Mouse (Mus musculus) midbrain, embryonic 11.5 days (tissue): Measurements from ENCODE around the gene Cntnap1. TPM values are rescaled to one million over a fixed set of nuclear protein-coding genes. Genes with fewer than 3 reads are reported as not detected.

Experiments
- ATAC-seq: fragments of 200-750 bp; cut with Nextera tagmentation; 2 replicates; pipeline ENCODE4 v1.8.0; 2017; ENCODE audit warnings: moderate TSS enrichment, moderate library complexity; ENCODE audit not compliant: low FRiP score
- DNase-seq: peaks from one replicate; pipeline ENCODE4 v3.0.0; 2015; ENCODE audit warnings: low spot score; ENCODE audit errors: missing footprints
- H3K27ac ChIP-seq: fragments of 300-500 bp; sonication (generic); 2 replicates; pipeline ENCODE4 v1.5.1; 2014; ENCODE audit warnings: low read depth, low read length
- H3K27me3 ChIP-seq: fragments of 300-500 bp; sonication (generic); 2 replicates; pipeline ENCODE4 v1.6.1; 2014; ENCODE audit warnings: mild to moderate bottlenecking, low read length, moderate library complexity, mixed read lengths; ENCODE audit not compliant: control insufficient read depth, insufficient read depth
- H3K36me3 ChIP-seq: fragments of 300-500 bp; sonication (generic); 2 replicates; pipeline ENCODE4 v1.6.1; 2014; ENCODE audit warnings: mild to moderate bottlenecking, low read length, moderate library complexity, mixed read lengths; ENCODE audit not compliant: control insufficient read depth, insufficient read depth
- H3K4me1 ChIP-seq: fragments of 300-500 bp; sonication (generic); 2 replicates; pipeline ENCODE4 v1.6.1; 2014; ENCODE audit warnings: low read length; ENCODE audit not compliant: control insufficient read depth, insufficient read depth
- H3K4me2 ChIP-seq: fragments of 300-500 bp; sonication (generic); 2 replicates; pipeline ENCODE4 v1.6.1; 2014; ENCODE audit warnings: mild to moderate bottlenecking, moderate library complexity
- H3K4me3 ChIP-seq: fragments of 300-500 bp; sonication (generic); 2 replicates; pipeline ENCODE4 v1.5.1; 2014; ENCODE audit warnings: low read depth, low read length
- H3K9ac ChIP-seq: fragments of 300-500 bp; sonication (generic); 2 replicates; pipeline ENCODE4 v1.6.1; 2014; ENCODE audit warnings: low read length
- H3K9me3 ChIP-seq: fragments of 300-500 bp; sonication (generic); 2 replicates; pipeline ENCODE4 v1.6.1; 2016; ENCODE audit warnings: low read length; ENCODE audit not compliant: control insufficient read depth
- WGBS: fragments of 180-500 bp; shearing (Covaris S2); extraction: QIAGEN DNeasy Blood & Tissue Kit; methylation state at CpG from one replicate; pipeline ENCODE4 v1.1.7; 2014; 5-methylcytosine and 5-hydroxymethylcytosine counted together
- polyA plus RNA-seq: library from polyadenylated mRNA; unstranded; fragments of >200 nt; fragmentation: Nextera tagmentation; extraction: Ambion mirVana; gene quantifications from 2 replicates; pipeline ENCODE4 v1.2.1, GENCODE M21; 2014

The Cntnap1 gene
- polyA plus RNA-seq, 1 experiment from 2014 or later, result 0.30 TPM

DNA sequence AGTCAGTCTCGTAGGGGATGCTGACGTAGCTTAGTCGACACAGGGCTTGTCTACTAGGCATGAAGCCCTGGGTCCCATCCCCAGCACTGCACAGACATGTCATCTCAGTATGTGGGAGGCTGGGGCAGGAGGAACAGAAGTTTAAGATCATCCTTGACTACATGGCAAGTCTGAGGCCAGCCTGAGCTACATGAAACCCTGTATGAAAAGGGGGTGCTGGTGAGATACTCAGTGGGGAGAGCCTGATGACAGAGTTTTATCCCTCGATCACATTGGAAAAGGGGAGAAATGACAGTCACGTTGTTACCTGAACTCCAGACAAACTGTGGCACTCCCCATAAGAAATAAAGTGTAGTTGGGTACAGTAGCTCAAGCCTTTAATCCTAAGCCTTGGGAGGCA, 17.2 kb downstream of the Cntnap1 start:
- Histone ChIP-seq H3K27ac (no peak overlapping the region), H3K4me3 (no peak overlapping the region), H3K9me3 (no peaks in the 10 kb centered on the region), H3K36me3 (no peaks in the 10 kb centered on the region), H3K4me1 (peaks cover 17% of the 10 kb centered on the region), H3K4me2 (no peak overlapping the region), H3K27me3 (no peaks in the 10 kb centered on the region), H3K9ac (no peak overlapping the region)
- WGBS, result 89% methylated on average over 5 of the region's 5 CpGs
- ATAC-seq (no peak), DNase-seq (peak; percentile 54)

DNA sequence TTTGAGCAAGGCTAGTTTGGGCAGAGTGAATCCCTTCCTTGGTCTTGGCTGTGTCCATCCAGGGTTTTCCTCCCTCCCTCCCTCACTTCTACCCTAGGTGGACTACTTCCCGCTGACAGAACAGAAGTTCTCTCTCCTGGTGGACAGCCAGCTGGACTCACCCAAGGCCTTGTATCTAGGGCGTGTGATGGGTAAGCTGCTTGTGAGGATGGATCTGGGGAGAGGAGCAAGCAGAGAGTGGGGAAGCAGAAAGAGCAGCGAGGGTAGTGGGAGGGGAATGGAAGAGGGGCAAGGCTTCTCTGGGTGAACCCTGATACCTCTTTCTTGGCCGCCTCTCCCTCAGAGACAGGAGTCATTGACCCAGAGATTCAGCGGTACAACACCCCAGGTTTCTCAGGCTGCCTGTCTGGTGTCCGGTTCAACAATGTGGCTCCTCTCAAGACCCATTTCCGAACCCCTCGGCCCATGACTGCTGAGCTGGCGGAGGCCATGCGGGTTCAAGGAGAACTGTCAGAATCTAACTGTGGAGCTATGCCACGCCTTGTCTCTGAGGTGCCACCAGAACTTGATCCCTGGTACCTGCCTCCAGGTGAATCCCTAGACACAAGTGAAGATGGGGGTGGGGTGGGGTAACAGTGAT, 18.0 kb downstream of the Cntnap1 start:
- H3K27ac ChIP-seq, result no peak overlapping the region
- ATAC-seq, result no peak
- H3K4me2 ChIP-seq, result no peak overlapping the region
- peak; percentile 75 for DNase-seq
- no peak overlapping the region for H3K4me3 ChIP-seq
- 82% methylated on average over 11 of the region's 11 CpGs for WGBS
- H3K4me1 ChIP-seq, result peaks cover 17% of the 10 kb centered on the region
- H3K9me3 ChIP-seq, result no peaks in the 10 kb centered on the region
- no peaks in the 10 kb centered on the region for H3K27me3 ChIP-seq
- H3K36me3 ChIP-seq, result no peaks in the 10 kb centered on the region
- H3K9ac ChIP-seq, result no peak overlapping the region

DNA sequence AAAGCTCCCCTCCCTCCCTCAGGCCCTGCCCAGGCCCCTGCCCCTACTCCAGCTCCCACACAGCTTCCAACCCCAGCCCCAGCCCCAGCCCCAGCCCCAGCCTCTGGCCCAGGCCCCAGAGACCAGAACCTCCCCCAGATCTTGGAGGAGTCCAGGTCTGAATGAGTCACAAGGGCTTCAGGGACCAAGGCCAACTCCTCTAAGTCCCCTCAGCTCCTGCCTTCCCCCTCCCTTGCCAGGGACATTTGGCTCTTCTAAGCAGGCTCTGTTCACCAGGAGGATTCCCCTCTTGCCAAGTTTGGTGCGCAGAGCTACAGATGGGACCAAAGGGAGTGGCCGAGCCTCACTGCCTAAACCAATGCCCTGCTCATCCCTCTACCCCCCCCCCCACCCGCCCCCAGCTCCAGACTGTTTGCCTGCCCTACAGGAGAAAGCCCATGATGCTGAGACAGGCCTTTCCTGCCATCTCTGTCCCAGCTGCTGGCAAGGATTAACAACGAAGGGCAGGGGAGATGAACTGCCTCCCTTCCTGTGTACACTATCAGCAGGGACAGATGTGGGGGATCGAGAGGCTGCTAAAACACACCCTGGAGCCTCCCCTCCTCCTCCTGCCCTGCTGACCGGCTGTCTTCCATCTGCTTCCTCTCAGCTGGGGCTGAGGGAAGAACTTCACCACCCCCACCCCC, 19.3 kb downstream of the Cntnap1 start:
- no peaks in the 10 kb centered on the region for H3K36me3 ChIP-seq
- no peak overlapping the region for H3K4me2 ChIP-seq
- DNase-seq (peak; percentile 83), ATAC-seq (peak; percentile 86)
- H3K9me3 ChIP-seq, result no peaks in the 10 kb centered on the region
- H3K9ac ChIP-seq, result 0 out of 2 replicates have a peak overlapping the region, but pooled peaks have one; percentile 12
- H3K4me1 ChIP-seq, result peaks cover 17% of the 10 kb centered on the region
- no peak overlapping the region for H3K4me3 ChIP-seq
- 13% methylated on average over 6 of the region's 6 CpGs for WGBS
- no peaks in the 10 kb centered on the region for H3K27me3 ChIP-seq
- H3K27ac ChIP-seq, result peak overlapping the region; percentile 86

DNA sequence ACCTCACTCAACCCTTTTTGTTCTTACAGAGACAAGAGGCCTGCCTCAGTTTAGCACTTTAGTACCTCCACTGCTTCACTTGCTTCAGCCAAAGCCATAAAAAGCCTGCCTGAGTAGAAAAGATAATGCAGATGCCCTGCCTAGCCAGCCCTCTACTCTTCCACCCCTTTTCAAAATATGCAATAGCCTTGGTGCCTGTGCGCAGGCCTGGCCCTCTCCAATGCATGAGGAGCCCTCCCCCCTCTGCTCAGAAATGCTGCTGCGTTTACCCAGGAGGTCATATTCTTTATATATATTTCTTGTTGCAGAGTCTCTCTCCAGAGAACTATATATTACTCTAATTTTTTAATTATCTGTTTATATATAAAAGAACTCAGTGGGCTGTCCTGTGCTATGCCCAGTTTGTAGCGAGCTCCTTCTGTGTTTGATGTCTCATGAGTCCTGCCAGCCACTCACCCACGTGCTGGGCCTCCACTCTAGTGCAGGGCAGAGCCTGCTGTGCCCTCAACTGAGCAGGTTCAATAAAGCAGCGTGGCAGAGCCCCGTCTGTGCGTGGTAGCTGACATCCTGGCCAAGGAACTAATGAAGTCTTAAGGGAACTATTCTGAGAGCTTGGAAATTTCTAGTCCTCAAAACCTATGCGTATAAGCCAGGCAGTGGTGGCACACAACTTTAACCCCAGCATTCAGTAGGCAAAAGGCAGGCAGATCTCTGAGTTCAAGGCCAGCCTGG, 20.0 kb downstream of the Cntnap1 start:
- WGBS, result 45% methylated on average over 8 of the region's 8 CpGs
- no peak overlapping the region for H3K4me3 ChIP-seq

DNA sequence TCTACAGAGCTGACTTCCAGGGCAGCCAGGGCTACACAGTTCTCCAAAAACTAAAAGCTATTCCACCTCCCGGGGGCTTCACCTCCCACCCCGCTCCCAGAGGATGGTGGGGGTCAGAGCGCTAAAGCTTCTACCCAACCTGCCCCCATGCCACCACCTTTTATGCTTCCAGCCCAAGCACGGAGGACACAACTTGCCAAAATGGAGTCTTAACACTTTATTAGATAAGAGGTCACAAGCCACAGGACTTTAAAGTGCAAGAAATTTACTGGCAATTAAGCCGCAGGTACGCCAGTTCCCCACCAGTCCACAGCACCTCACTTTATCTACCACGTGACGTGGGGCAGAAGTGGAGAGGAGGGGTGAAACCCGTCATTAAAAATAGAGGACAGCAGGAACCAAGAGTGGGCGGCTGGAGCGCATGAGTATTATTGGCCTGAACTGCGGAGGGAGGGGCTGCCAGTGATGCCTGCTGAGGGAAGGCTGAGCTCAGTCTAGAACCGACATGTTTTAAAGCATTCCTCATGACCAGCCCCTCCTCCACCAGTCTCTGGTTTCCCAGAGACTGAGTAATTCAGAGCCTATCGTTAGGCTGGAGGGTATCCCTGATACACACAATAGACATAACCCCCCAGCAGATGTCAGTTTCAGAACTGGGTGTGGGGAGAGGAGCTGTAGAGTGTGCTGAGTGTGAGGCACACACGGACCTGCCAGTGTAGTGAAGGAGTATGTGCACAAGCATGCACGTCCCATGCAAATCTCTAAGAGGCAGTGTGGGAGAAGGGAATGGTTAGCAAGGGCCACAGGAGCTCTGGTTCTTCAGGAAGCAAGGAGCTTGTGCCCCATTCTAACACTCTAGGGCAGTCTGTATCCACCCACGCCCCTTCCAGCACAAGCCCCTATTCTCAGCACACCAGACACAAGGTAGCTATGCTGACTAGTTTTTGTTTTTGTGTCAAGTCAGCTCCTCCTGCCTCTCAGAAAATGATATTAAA, 20.9 kb downstream of the Cntnap1 start:
- Histone ChIP-seq H3K4me2 (no peak overlapping the region), H3K27ac (no peak overlapping the region; the same call in 1 of the 2 replicates), H3K9ac (no peak overlapping the region), H3K4me3 (no peak overlapping the region), H3K27me3 (no peaks in the 10 kb centered on the region), H3K9me3 (no peaks in the 10 kb centered on the region), H3K36me3 (no peaks in the 10 kb centered on the region), H3K4me1 (peaks cover 17% of the 10 kb centered on the region)
- ATAC-seq, result 0 out of 2 replicates have a peak, but pooled peaks have one; percentile 22
- WGBS, result 54% methylated on average over 17 of the region's 17 CpGs
- peak; percentile 76 for DNase-seq

More for the DNA sequence above, 20.0 kb downstream of the Cntnap1 start:
- Histone ChIP-seq H3K4me1 (peaks cover 17% of the 10 kb centered on the region), H3K27me3 (no peaks in the 10 kb centered on the region), H3K4me2 (no peak overlapping the region), H3K36me3 (no peaks in the 10 kb centered on the region), H3K9ac (0 out of 2 replicates have a peak overlapping the region, but pooled peaks have one; percentile 12), H3K9me3 (no peaks in the 10 kb centered on the region), H3K27ac (peak overlapping the region; percentile 86)
- DNase-seq (peak; percentile 85), ATAC-seq (peak; percentile 47)

DNA sequence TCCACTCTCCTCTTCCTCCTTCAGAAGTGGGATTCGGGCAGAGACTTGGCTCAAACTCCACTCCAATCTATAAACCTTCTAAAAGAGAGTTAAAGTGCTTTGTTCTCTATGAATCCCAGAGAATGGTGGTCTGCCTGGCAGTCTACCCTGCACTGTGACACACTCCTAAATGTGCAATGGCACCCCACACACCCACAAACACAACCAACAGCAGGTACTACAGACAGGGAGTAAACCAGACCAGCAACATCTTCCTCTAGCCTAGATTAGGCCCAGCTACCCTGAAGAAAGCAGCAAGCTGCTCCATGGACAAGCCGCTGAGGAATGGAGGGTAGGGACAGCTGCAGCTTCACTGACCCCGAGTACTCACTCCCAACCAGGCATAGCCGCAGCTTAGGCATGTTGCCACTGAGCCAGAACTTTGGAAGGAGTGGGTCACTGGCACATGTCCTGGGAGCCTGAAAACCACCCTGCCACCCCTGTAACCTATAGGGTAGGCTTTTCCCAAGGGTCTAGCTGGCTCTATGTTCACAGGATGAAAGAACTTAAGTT, 21.7 kb downstream of the Cntnap1 start:
- 83% methylated on average over 4 of the region's 4 CpGs for WGBS
- Histone ChIP-seq H3K9ac (no peak overlapping the region), H3K36me3 (no peaks in the 10 kb centered on the region; the same call in 1 of the 2 replicates), H3K9me3 (no peaks in the 10 kb centered on the region), H3K27ac (no peak overlapping the region), H3K4me2 (no peak overlapping the region), H3K4me1 (peaks cover 17% of the 10 kb centered on the region), H3K27me3 (no peaks in the 10 kb centered on the region), H3K4me3 (no peak overlapping the region)
- DNase-seq (no peak), ATAC-seq (no peak)

DNA sequence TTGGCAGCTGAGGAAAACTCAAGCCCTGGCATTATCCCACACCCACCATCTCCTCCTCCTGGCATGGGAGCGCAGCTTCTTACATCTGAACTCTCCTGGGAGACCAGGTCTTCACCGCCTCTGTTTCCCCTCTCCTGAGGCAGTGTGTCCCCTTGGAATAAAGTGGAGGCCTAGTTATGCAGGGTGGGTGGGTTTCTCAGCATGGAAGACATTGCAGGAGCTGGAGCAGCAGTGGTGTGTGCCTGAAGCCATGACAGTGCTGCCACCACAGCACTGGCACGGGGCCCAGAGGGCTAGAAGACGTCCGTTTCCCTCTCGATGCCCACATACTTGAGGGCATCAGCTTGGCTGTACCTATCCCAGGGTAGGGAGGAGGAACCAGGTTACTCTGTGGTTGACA, 22.3 kb downstream of the Cntnap1 start:
- WGBS, result 93% methylated on average over 6 of the region's 6 CpGs
- H3K27me3 ChIP-seq, result no peaks in the 10 kb centered on the region
- no peak overlapping the region for H3K9ac ChIP-seq
- no peak overlapping the region for H3K4me3 ChIP-seq
- no peak overlapping the region for H3K4me2 ChIP-seq
- no peak overlapping the region for H3K27ac ChIP-seq
- ATAC-seq (no peak), DNase-seq (no peak)
- no peaks in the 10 kb centered on the region for H3K9me3 ChIP-seq
- peaks cover 17% of the 10 kb centered on the region for H3K4me1 ChIP-seq
- no peaks in the 10 kb centered on the region; the same call in 1 of the 2 replicates for H3K36me3 ChIP-seq

DNA sequence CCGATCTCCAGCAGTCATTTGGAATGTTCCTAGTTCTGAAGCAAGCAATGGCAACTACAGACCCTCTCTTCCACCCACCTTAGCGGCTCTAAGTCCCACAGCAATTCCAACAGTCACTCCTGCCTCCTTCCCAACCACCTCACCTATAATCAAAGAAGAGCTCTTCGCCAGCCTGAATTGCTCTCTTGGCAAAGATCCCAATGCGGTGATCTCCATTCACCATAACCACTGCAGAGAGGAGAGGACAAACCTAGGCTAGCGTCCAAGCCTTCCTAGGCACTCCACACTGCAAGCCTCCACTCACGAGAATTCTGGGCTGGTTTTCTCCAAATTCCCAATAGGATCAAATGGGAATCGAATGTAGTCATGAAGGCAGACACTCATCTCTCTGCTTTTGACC, 22.8 kb downstream of the Cntnap1 start:
- WGBS, result 92% methylated on average over 7 of the region's 7 CpGs
- H3K27me3 ChIP-seq, result no peaks in the 10 kb centered on the region
- no peak for DNase-seq
- H3K9ac ChIP-seq, result no peak overlapping the region
- no peaks in the 10 kb centered on the region for H3K9me3 ChIP-seq
- no peak overlapping the region for H3K4me3 ChIP-seq
- H3K36me3 ChIP-seq, result no peaks in the 10 kb centered on the region; the same call in 1 of the 2 replicates
- H3K4me2 ChIP-seq, result no peak overlapping the region
- H3K27ac ChIP-seq, result no peak overlapping the region
- H3K4me1 ChIP-seq, result peaks cover 17% of the 10 kb centered on the region
- ATAC-seq, result no peak
